Mouse (Mus musculus) heart, adult 8-10 months (tissue): ENCODE measurements around the gene Angel1. TPM values are rescaled to one million over a fixed set of nuclear protein-coding genes. Genes with fewer than 3 reads are reported as not detected.

Experiments used
- DNase-seq: peaks from one replicate; pipeline ENCODE4 v3.0.0; 2022; ENCODE audit warnings: low spot score
- total RNA-seq, 4 experiments: library from RNA; stranded (reverse); gene quantifications; 2 replicates each; pipeline ENCODE4 v1.2.4; 2022

Gene Angel1
- total RNA-seq, 4 experiments from 2014 or later: 2.9 to 4.6 (median 3.8) TPM

DNA sequence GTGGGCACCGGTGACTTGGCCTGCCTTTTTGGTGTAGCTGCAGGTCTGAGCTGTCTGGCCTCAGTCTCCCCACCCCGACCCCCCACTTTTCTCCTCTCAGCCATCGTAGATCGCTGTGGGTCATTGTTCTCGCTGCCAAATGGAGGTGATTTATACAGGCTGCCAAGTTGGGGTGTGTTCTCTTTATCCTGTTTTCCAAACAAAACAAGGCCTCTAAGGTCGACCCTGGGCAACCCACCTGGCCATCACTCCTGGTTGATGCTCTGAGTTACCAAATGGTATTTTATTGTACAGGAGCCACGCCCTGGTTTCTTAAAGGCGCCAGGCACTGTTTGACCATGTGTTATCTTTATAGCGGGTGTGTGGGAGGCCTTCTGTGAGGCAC is 46.7 kb downstream of the Angel1 start:
- no peak for DNase-seq

DNA sequence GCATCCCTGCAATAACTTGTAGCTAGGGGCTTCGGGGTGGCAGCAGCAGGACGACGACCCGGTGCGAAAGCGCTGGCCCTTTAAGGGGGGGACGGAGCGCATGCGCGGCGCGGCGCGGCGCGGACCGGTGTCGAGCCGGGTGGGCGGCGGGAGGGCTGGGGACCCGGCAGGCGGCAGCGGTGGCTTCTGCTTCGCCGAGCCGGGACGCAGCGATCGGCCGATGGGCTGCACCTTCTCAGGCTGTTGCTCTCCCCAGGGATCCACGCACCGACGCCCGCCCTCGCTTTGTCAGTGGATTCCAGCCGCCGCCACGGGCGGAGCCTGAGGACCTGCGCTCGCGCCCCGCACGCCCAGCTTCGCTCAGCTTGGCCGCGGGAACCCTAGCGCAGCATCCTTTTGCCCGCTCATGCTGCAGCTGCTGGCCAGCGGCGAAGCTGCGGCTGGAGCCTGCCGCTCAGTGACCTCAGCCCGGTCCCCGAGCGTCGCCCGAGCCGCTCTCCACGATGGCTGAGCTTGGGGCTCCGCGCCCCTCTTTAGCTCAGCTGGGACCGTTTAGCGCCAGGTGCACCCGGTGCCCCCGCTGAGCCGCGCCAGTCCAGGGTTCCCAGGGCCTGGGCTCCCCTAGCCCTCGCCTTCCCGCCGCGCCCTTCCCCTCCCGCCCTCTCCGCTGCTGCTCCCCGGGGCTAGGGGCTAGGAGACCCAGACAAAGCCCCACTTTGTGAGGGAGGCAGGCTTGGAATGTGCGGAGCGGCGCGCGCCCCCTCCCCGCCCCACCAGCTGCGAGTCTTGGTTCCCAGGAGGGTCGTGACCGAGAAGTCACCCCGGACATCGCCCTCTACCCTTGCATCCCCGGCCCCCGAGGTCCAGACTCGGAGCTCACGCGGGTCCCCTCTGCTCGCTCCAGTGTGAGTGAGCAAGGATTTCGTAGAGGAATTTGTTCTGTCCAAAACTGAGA is 47.4 kb downstream of the Angel1 start, which contains the start of gene Vash1:
TSS of gene Vash1 (plus strand) at position 110 of the 955 bp plus-strand sequence.
- DNase-seq: no peak

GRCm38 (mm10) chr12:86672507-86672906 is 53.8 kb downstream of the Angel1 start:
- DNase-seq: no peak

GRCm38 (mm10) chr12:86672105-86672504 is 54.2 kb downstream of the Angel1 start:
- DNase-seq: no peak

DNA sequence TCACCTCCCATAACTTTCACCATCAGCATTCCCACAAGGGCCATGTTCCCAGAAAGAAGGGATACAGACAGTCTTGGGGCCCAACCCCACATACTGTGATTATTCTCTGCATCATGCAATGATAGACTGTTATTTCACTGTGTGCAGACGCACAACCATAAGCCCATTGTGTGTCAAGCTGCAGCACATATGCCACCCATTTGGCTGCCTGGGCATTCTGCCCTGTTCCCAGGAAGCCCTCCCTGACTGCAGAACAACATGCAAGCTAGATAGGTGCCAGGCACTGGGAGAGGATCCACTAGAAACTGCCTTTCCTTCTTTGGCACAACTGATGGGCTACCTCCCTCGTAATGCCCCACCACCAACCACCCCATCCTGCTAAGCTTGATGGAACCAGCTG is 57.9 kb downstream of the Angel1 start:
- no peak for DNase-seq

DNA sequence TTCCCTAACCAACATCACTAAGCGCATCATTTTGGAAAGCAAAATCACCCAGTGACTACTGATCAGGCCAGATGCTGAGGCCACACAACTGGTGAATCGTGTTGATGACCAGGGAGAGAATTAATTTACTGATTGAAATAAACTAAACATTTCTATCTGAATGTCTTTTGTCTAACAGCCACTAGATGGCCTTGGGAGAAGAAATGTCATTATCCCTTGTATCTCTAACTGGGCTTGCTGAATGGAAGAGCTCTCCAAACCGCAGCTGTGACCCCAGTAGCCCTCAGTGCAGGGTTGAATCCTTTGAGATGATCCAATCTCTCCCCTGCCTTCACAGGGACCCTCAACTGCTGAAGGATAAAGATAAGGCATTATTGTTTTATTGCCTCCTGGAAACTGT is 60.6 kb downstream of the Angel1 start:
- no peak for DNase-seq

DNA sequence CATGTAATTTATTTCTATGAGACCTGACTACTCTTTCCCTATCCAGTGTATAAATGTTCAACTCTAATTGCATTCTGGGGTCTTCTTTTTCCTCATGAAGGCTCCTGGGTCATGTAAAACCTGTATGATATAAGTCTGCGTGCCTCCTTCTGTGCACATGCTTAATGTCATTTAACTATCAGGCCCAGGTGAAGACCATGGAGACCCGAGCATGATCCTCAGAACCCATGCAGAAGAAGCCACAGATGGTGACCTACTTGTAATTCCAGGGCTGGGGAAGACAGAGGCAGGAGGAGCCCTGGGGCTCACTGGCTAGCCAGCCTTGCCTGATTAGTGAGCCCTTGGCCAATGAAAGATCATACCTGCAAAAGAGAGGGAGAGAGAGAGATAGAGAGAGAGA is 65.8 kb downstream of the Angel1 start:
- DNase-seq: no peak

GRCm38 (mm10) chr12:86659447-86659968 is 66.8 kb downstream of the Angel1 start:
- DNase-seq: no peak

- DNase-seq: peak; percentile 94
Observed at GRCm38 (mm10) chr12:86652570-86653041, 73.7 kb downstream of the Angel1 start.

GRCm38 (mm10) chr12:86651301-86651860 is 74.9 kb downstream of the Angel1 start:
- DNase-seq: no peak

Other genes with a start within 250 kb of the Angel1 start
- 10 to 100 TPM in 3 of 4 experiments, 1 to 10 TPM in 1; 6.6 to 16.3 (median 13.3) TPM for gene Vash1, start 47.8 kb downstream of the Angel1 start, total RNA-seq
- not detected for gene Lrrc74a, start 7.9 kb upstream of the Angel1 start, total RNA-seq
- gene Irf2bpl, start 158.3 kb upstream of the Angel1 start, total RNA-seq: 10 to 100 TPM; 26.2 to 30.4 (median 27.8) TPM
- gene Cipc, start 220.6 kb upstream of the Angel1 start, total RNA-seq: 10 to 100 TPM; 42.4 to 53.8 (median 48.3) TPM